Mouse (Mus musculus) C3H10T1/2 (cell line): ENCODE data around the gene Wnt8b. TPM values are rescaled to one million over a fixed set of nuclear protein-coding genes. Genes with fewer than 3 reads are reported as not detected.

Source experiments
- polyA plus RNA-seq, 2 experiments: library from polyadenylated mRNA; unstranded; fragments of >200 nt; fragmentation: generic; extraction: Trizol; gene quantifications; one replicate each; pipeline ENCODE4 v1.2.1; 2012; ENCODE audit warnings: missing spikeins in 2 of 2

Gene Wnt8b
- under 1 TPM in 1 of 2 experiments, not detected in 1; 0.04 TPM for polyA plus RNA-seq

GRCm38 (mm10) chr19:44493128-44493527, at the start of gene Wnt8b:
Gene Wnt8b (plus strand): TSS chr19:44493472.

DNA sequence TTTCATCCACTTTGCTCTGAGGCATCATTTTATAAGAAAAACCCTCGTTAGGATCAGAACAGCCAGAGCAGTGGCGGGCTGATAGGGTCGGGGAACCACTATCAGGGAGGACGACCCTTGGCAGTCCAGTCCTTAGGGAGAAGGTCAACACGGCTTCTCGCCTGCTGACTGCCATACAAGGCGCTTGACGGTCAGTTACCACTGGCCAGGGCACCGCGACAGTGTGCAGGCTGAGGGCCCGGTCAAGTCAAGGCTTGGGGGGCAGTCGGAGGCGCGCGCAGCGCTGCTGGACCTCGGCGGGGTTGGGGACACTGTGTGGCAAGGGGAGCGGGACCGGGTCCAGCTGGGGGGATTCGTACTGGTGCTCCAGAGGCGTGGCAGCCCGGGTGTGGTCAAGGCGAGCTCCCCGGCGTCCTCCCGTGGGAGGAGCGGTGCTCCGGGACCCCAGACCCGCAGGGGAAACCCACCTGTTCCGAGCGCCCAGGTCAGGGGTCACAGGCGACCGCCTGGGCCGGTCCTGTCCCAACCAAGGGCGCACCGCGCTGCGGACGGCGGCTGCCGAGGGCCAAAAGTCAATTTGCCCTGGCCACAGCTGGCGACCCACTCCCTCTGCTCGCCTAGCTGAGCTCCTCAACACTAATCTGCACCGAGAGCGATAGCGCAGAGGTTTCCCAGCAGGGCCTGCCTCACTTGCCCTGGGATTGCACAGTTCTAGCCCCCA, 52.2 kb downstream of the Wnt8b start, which contains the start of gene Sec31b:
Gene Sec31b, minus strand, starts transcription at position 544 of the 721 bp plus-strand sequence.

GRCm38 (mm10) chr19:44552731-44553130, 59.5 kb downstream of the Wnt8b start, which contains the start of gene Gm20538:
Gene Gm20538 (minus strand): TSS chr19:44552831.

DNA sequence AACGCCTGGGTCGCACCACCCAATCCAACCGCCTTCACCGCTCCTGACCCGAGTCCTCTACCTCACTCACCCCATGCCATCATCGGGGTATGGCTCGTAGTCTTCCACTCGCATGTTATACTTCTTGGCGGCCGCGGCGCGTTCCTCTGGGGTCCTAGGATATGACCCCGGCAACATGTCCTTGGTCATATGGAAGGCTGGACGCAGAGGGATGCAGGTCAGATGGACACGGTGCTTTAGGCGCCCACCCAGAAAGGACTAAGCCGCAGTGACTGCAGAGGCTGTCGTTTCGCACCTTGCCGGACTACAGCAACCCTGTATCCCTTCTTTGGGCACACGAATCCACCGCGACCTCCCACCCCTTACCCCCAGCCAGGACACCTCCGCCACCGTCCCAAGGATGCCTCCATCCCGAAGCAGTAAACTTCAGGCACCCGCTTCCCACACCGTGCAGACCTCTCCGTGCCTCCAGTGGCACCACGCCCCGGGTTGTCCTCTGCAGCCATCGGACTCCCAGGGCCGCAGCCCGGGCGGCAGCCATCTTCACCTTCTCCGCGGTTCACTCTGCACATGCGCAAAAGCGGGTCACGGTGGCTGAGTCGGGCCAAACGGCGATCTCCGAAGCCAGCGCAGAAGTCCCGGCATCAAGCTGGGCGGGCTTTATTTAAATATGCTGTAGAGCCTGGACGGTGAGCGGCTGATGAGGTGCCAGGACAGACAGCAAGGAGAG, 61.8 kb downstream of the Wnt8b start, which contains the start of gene Ndufb8:
Gene Ndufb8, minus strand, starts transcription at position 580 of the 730 bp plus-strand sequence.

DNA sequence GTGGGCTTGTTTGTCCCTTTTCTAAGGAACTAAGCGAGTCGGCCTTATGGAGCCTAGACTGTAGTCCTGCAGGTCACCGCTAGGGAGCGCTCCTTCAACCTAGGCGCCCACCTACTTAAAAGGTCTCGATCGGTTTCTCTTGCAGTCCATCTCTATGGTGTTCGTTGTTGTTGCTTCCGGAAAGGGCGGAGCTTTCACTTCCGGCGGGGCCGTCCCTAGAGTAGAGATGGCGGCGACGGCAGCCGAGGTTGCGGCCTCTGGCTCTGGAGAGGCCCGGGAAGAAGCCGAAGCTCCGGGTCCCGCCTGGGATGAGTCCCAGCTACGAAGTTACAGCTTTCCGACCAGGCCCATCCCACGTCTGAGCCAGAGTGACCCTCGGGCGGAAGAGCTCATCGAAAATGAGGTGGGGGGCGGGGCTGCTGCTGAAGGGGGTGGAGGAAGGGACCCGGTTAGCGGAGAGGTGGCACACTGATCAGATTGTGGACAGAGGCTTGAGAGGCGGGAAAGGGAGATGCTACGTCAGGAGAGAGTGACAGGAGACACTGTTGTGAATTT, 69.5 kb downstream of the Wnt8b start, which contains the start of gene Hif1an:
Gene Hif1an, plus strand, starts transcription at position 199 of the 555 bp plus-strand sequence.

Other genes starting within 250 kb of the Wnt8b start
- 100 to 1,000 TPM in 1 of 2 experiments, 10 to 100 TPM in 1; 23.2 to 157 TPM for gene Scd2, start 199.8 kb upstream of the Wnt8b start, polyA plus RNA-seq
- gene Scd4, start 160.4 kb upstream of the Wnt8b start, polyA plus RNA-seq, result under 1 TPM; 0.05 to 0.30 TPM
- gene Scd1, start 85.6 kb upstream of the Wnt8b start, polyA plus RNA-seq, result 10 to 100 TPM in 1 of 2 experiments, 1 to 10 TPM in 1; 9.1 to 26.0 TPM
- gene Sec31b, start 52.4 kb downstream of the Wnt8b start, polyA plus RNA-seq, result under 1 TPM; 0.04 to 0.59 TPM
- not detected for gene Gm20538, start 59.4 kb downstream of the Wnt8b start, polyA plus RNA-seq
- gene Ndufb8, start 62.0 kb downstream of the Wnt8b start, polyA plus RNA-seq, result 100 to 1,000 TPM; 518 to 899 TPM
- gene Hif1an, start 69.4 kb downstream of the Wnt8b start, polyA plus RNA-seq, result 10 to 100 TPM in 1 of 2 experiments, 1 to 10 TPM in 1; 5.3 to 13.5 TPM